Mouse (Mus musculus) cerebellum, postnatal 10 days (tissue): ENCODE results near the gene Fbxo31.

Experiments
- DNase-seq, 2 experiments: peaks; one replicate each; pipeline ENCODE4 v3.0.0; 2021; ENCODE audit warnings: mixed read lengths in 2 of 2

The Fbxo31 gene

GRCm38 (mm10) chr8:121551065-121551985 is 27.3 kb downstream of the Fbxo31 start:
- no peak for DNase-seq

GRCm38 (mm10) chr8:121550056-121550455 is 28.6 kb downstream of the Fbxo31 start:
- DNase-seq: no peak

GRCm38 (mm10) chr8:121547132-121547531 is 31.5 kb downstream of the Fbxo31 start:
- peak; percentile 86 to 89 for DNase-seq

GRCm38 (mm10) chr8:121544936-121545335 is 33.7 kb downstream of the Fbxo31 start:
- no peak for DNase-seq

- no peak for DNase-seq
These were observed 34.3 kb downstream of the Fbxo31 start, which contains the start of gene 1700018B08Rik for GRCm38 (mm10) chr8:121544276-121544785. TSS of gene 1700018B08Rik (minus strand) at chr8:121544320.

GRCm38 (mm10) chr8:121542901-121543300 is 35.7 kb downstream of the Fbxo31 start:
- peak; percentile 46 for DNase-seq

GRCm38 (mm10) chr8:121541862-121542261 is 36.7 kb downstream of the Fbxo31 start:
- peak in 1 of 2 experiments; percentile 5 for DNase-seq

GRCm38 (mm10) chr8:121532381-121532780 is 46.2 kb downstream of the Fbxo31 start:
- DNase-seq: peak; percentile 63 to 64

GRCm38 (mm10) chr8:121530639-121531038 is 48.0 kb downstream of the Fbxo31 start:
- DNase-seq: no peak

- peak in 1 of 2 experiments; percentile 64 for DNase-seq
These were observed 49.8 kb downstream of the Fbxo31 start for GRCm38 (mm10) chr8:121528790-121529189.

GRCm38 (mm10) chr8:121527751-121528150 is 50.9 kb downstream of the Fbxo31 start:
- no peak for DNase-seq

- no peak for DNase-seq
These were observed 51.6 kb downstream of the Fbxo31 start for GRCm38 (mm10) chr8:121526811-121527550.

- DNase-seq: no peak
These were observed 53.3 kb downstream of the Fbxo31 start for GRCm38 (mm10) chr8:121525111-121525818.

GRCm38 (mm10) chr8:121513429-121513828 is 65.2 kb downstream of the Fbxo31 start:
- peak; percentile 94 to 97 for DNase-seq

- DNase-seq: peak; percentile 44 to 56
These were observed 66.9 kb downstream of the Fbxo31 start for GRCm38 (mm10) chr8:121511751-121512150.
